Mouse (Mus musculus): ENCODE results near the gene Gm20914. TPM values are rescaled to one million over a fixed set of nuclear protein-coding genes. Genes with fewer than 3 reads are reported as not detected.
"Not testable (repeated sequence)": the region's sequence is repeated elsewhere in the genome, so short reads cannot be mapped to it uniquely, and the experiment has no call there.

The Gm20914 gene
- polyA plus RNA-seq (2015; fragmentation: Nextera tagmentation; extraction: Ambion mirVana): not detected in 2 replicates

DNA sequence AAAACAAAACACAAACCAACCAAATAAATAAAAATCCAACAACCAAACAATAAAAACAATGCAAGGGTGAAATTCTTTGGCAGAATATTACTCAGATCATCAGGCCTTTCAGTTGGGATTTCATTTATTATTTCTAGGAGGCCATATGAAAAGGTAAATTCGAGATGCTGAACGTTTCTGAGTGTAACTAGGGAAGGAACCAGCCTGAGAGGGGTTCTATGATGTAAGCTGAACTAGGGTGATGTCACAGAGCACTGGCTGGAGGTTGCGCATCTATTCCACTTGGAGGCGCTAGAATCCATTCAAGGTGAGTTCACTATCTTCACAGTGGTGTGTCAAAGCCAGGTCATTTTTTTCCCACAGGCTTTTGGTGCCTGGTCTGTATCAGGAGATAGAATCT lies at the start of gene Gm20914:
Gene Gm20914, plus strand, starts transcription at position 301 of the 400 bp plus-strand sequence.
- not testable (repeated sequence) for H3K4me1 ChIP-seq (replicated peaks; ENCODE audit: insufficient read depth, low read length); ATAC-seq (replicated peaks; ENCODE audit: low FRiP score, low read depth)
- no CpG with 5 or more reads among the region's 4 CpGs for WGBS

More for the DNA sequence above, at the start of gene Gm20914:
- H3K4me2 ChIP-seq (ENCODE audit: low read length); H3K9me3 ChIP-seq (replicated peaks; ENCODE audit: low read length); H3K27me3 ChIP-seq (ENCODE audit: insufficient read depth, low read length); H3K4me3 ChIP-seq (replicated peaks; ENCODE audit: low read depth, low read length); DNase-seq (ENCODE audit: low spot score); H3K9ac ChIP-seq (ENCODE audit: low read depth, low read length); H3K36me3 ChIP-seq (ENCODE audit: insufficient read depth, low read length); H3K27ac ChIP-seq: not testable (repeated sequence)

Other genes with a start within 250 kb of the Gm20914 start
- gene Gm21854, start 69.0 kb upstream of the Gm20914 start, polyA plus RNA-seq (2015; fragmentation: Nextera tagmentation; extraction: Ambion mirVana): not detected in 2 replicates
- gene Gm28171, start 67.4 kb downstream of the Gm20914 start, polyA plus RNA-seq (2015; fragmentation: Nextera tagmentation; extraction: Ambion mirVana): not detected in 2 replicates
- gene Gm21778, start 216.5 kb downstream of the Gm20914 start, polyA plus RNA-seq (2015; fragmentation: Nextera tagmentation; extraction: Ambion mirVana): not detected in 2 replicates

Data from kidney, postnatal 0 days (tissue).